8 mouse cellular contexts compared by ENCODE assay signal in the genomic region with DNA sequence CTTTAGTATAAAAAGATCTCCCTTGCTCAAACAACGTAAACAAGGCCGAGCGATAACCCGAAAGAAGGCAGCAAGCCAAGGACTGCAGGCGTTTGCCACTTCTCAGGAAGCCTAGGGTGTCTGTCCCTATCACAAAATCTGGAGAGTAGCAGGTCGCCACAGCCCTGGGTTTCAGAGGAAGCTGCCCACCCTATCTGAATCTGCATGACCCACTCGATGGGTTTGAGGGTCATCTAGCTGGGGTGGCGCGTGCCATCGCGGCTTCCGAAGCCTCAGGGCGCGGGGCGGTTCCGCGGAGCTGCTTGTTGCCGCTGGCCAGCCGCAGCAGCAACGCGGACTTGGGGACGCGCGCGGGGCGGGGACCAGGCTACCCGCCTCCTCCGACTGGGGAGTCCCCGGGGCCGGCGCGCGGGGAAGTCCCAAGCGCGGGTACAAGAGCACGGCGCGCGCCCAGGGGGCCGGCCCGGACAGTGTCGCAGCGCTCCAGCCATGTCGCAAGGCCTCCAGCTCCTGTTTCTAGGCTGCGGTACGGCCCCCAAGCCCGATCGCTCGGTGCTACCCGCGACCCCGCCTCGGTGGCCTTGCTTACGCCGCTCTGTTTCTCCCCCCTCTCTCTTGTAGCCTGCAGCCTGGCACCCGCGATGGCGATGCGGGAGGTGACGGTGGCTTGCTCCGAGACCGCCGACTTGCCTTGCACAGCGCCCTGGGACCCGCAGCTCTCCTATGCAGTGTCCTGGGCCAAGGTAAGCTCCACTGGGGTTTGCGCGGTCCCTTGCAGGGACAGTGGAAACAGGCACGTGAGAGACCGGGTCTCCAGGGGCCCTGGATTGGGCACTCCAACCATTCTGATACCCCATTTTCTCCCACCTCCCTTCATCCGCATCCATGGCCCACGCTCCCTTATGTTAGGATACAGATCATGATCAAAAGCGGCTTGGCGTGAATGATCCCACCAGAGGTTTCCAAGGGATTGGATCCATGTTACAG. TPM values are rescaled to one million over a fixed set of nuclear protein-coding genes. Genes with fewer than 3 reads are reported as not detected.
A peak's percentile ranks its signal among the peaks of the same experiment; 100 is the strongest.
DNase-seq lines count a peak whose midpoint lies in the region; ATAC-seq lines count a peak whose summit lies in the region.

A gene (plus strand): TSS at position 51 of the 987 bp plus-strand sequence.

- ATAC-seq in megakaryocyte progenitor cell, adult 5-6 weeks (replicated peaks; ENCODE audit: poor library complexity) = peak; percentile 50

- peak; percentile 63 to 76 for DNase-seq in adrenal gland, adult 18-20 months (ENCODE audit: low spot score in 2 of 2)
- peak; percentile 80 to 81 for DNase-seq in cerebellum, postnatal 25 days
- peak; percentile 75 for DNase-seq in gastrocnemius, postnatal 25 days
- peak; percentile 89 for DNase-seq in induced T-regulatory cell, adult 2 months (ENCODE audit: low read depth)
- DNase-seq in left cerebral cortex, postnatal 36 days (ENCODE audit: low spot score in 2 of 2) = peak; percentile 55 to 74
- DNase-seq in right cerebral cortex, postnatal 4 days = peak; percentile 61
- DNase-seq in adipocyte (ENCODE audit: low spot score) = no peak

- intact Hi-C loops in left cerebral cortex, postnatal 36 days (cut with DNase I) = no loop called here

RNA-seq across cellular contexts. Expression of the gene that starts here (rescaled TPM):
- total RNA-seq in adrenal gland, adult 18-20 months (2021) = 1 to 10 TPM; 2.3 to 5.2 TPM
- total RNA-seq in gastrocnemius, postnatal 25 days (2021) = under 1 TPM; 0.67 to 0.77 TPM
- total RNA-seq in left cerebral cortex, postnatal 36 days (2021) = 1 to 10 TPM; 7.7 to 9.6 TPM
- total RNA-seq in megakaryocyte progenitor cell, adult 5-6 weeks (2015) = 0.88 TPM in 1 of 2 replicates, not detected in the other
- total RNA-seq in megakaryocyte progenitor cell, adult 5-6 weeks (2017) = 0.37 TPM in 1 of 2 replicates, not detected in the other

Comparison
In these comparisons a context has a peak if more than half of its experiments do, and no peak if none do; other contexts are left out.
1. Peak in DNase-seq in gastrocnemius, postnatal 25 days; RNA of the gene not detected or under 1 TPM.
2. Peak in ATAC-seq in megakaryocyte progenitor cell, adult 5-6 weeks; RNA of the gene not detected or under 1 TPM.